Mouse (Mus musculus): ENCODE data around the gene Kif24. TPM values are rescaled to one million over a fixed set of nuclear protein-coding genes. Genes with fewer than 3 reads are reported as not detected.
A peak's percentile ranks its signal among the peaks of the same experiment; 100 is the strongest.
"Not testable (repeated sequence)": the region's sequence is repeated elsewhere in the genome, so short reads cannot be mapped to it uniquely, and the experiment has no call there.

Kif24 gene
- total RNA-seq, 2 experiments from 2014 or later: 0.90 to 0.93 TPM

- no peak for DNase-seq (ENCODE audit: low spot score in 2 of 2)
Measured at GRCm38 (mm10) chr4:41493464-41494116, 28.9 kb upstream of the Kif24 start.

- DNase-seq (ENCODE audit: low spot score in 2 of 2): no peak
Measured at GRCm38 (mm10) chr4:41492951-41493350, 28.3 kb upstream of the Kif24 start.

- no peak for DNase-seq (ENCODE audit: low spot score in 2 of 2)
Measured at GRCm38 (mm10) chr4:41481601-41482017, 16.9 kb upstream of the Kif24 start.

GRCm38 (mm10) chr4:41480254-41480653 is 15.6 kb upstream of the Kif24 start:
- DNase-seq (ENCODE audit: low spot score in 2 of 2): no peak

GRCm38 (mm10) chr4:41479456-41479804 is 14.7 kb upstream of the Kif24 start:
- DNase-seq (ENCODE audit: low spot score in 2 of 2): no peak

GRCm38 (mm10) chr4:41478751-41479455 is 14.2 kb upstream of the Kif24 start:
- no peak for DNase-seq (ENCODE audit: low spot score in 2 of 2)

GRCm38 (mm10) chr4:41477648-41478160 is 13.0 kb upstream of the Kif24 start:
- DNase-seq (ENCODE audit: low spot score in 2 of 2): no peak

- no peak for DNase-seq (ENCODE audit: low spot score in 2 of 2)
Measured at GRCm38 (mm10) chr4:41471384-41471689, 6.7 kb upstream of the Kif24 start.

GRCm38 (mm10) chr4:41470684-41471383 is 6.1 kb upstream of the Kif24 start:
- no peak for DNase-seq (ENCODE audit: low spot score in 2 of 2)

- DNase-seq (ENCODE audit: low spot score in 2 of 2): no peak
Measured at GRCm38 (mm10) chr4:41470051-41470683, 5.5 kb upstream of the Kif24 start.

- DNase-seq (ENCODE audit: low spot score in 2 of 2): no peak
Measured at GRCm38 (mm10) chr4:41469199-41469598, 4.5 kb upstream of the Kif24 start.

- DNase-seq (ENCODE audit: low spot score in 2 of 2): peak; percentile 51 to 63
Measured at GRCm38 (mm10) chr4:41468396-41469080, 3.9 kb upstream of the Kif24 start.

GRCm38 (mm10) chr4:41465287-41465665 is 589 bp upstream of the Kif24 start:
- DNase-seq (ENCODE audit: low spot score in 2 of 2): no peak

GRCm38 (mm10) chr4:41463051-41463738 is 1.5 kb downstream of the Kif24 start:
- not testable (repeated sequence) for DNase-seq (ENCODE audit: low spot score in 2 of 2)

- DNase-seq (ENCODE audit: low spot score in 2 of 2): no peak
Measured at GRCm38 (mm10) chr4:41460690-41461089, 4.0 kb downstream of the Kif24 start.

GRCm38 (mm10) chr4:41447595-41447994 is 17.1 kb downstream of the Kif24 start:
- no peak for DNase-seq (ENCODE audit: low spot score in 2 of 2)

- no peak for DNase-seq (ENCODE audit: low spot score in 2 of 2)
Measured at GRCm38 (mm10) chr4:41442790-41443302, 21.8 kb downstream of the Kif24 start.

- DNase-seq (ENCODE audit: low spot score in 2 of 2): no peak
Measured at GRCm38 (mm10) chr4:41438931-41439330, 25.8 kb downstream of the Kif24 start.

GRCm38 (mm10) chr4:41416966-41417365 is 47.7 kb downstream of the Kif24 start:
- DNase-seq (ENCODE audit: low spot score in 2 of 2): no peak

- no peak for DNase-seq (ENCODE audit: low spot score in 2 of 2)
Measured at GRCm38 (mm10) chr4:41409341-41409740, 55.3 kb downstream of the Kif24 start.
